ENCODE assay signal across 17 mouse cellular contexts in genomic region chr17:35043794-35044193, GRCm38 (mm10). TPM values are rescaled to one million over a fixed set of nuclear protein-coding genes. Genes with fewer than 3 reads are reported as not detected.
A peak's percentile ranks its signal among the peaks of the same experiment; 100 is the strongest.
DNase-seq lines count a peak whose midpoint lies in the region; ATAC-seq and TF ChIP-seq lines count a peak whose summit lies in the region.
"Had no signal": no experiment of that assay in that cellular context is flagged by ENCODE, and none has a peak within 500 bp of the region (broad histone marks: within the 10 kb centered on the region; RNA-seq: fewer than 3 reads in every experiment).

No protein-coding gene starts in this region.

- 66% methylated on average over 4 of the region's 4 CpGs for WGBS in heart, postnatal 0 days
- WGBS in heart, adult 2 months: 45% methylated on average over 4 of the region's 4 CpGs
- 72% methylated on average over 4 of the region's 4 CpGs for WGBS in liver, embryonic 14.5 days (ENCODE audit: insufficient replicate concordance)

- no peak for TF ChIP-seq CTCF in heart, postnatal 0 days (IDR thresholded peaks at IDR 0.05; ENCODE audit: low read depth)
- no peak for TF ChIP-seq CTCF in heart, adult 2 months (IDR thresholded peaks at IDR 0.05)
- TF ChIP-seq CTCF in G1E (IDR thresholded peaks at IDR 0.05; ENCODE audit: low read depth, low read length): no peak
- no peak for TF ChIP-seq CTCF in liver, embryonic 14.5 days (IDR thresholded peaks at IDR 0.05; ENCODE audit: low read depth)

- ATAC-seq in heart, postnatal 0 days (ENCODE audit: insufficient read depth, low read depth): no peak
- no peak for ATAC-seq in G1E (ENCODE audit: extremely low read depth, insufficient number of reproducible peaks, low FRiP score, poor library complexity, severe bottlenecking)
- no peak for ATAC-seq in liver, embryonic 14.5 days (ENCODE audit: insufficient read depth)
- ATAC-seq: inflammation-experienced regulatory T-cells, adult 6 months; midbrain, embryonic 15.5 days had no signal

- no peak for TF ChIP-seq EP300 in heart, postnatal 0 days (IDR thresholded peaks at IDR 0.05; ENCODE audit: low read depth)
- TF ChIP-seq EP300 in heart, adult 2 months (IDR thresholded peaks at IDR 0.05; ENCODE audit: insufficient read depth, low read depth, low read length): no peak
- no peak for TF ChIP-seq EP300 in liver, embryonic 14.5 days (IDR thresholded peaks at IDR 0.05; ENCODE audit: low read depth)

- no peaks in the 10 kb centered on the region for H3K9me3 ChIP-seq in heart, postnatal 0 days (replicated peaks; ENCODE audit: control insufficient read depth, low read length)
- no peaks in the 10 kb centered on the region for H3K9me3 ChIP-seq in G1E (replicated peaks)
- no peaks in the 10 kb centered on the region for H3K9me3 ChIP-seq in liver, embryonic 14.5 days (ENCODE audit: control insufficient read depth, low read length)
- H3K9me3 ChIP-seq: midbrain, embryonic 15.5 days; neural tube, embryonic 12.5 days had no signal

- intact Hi-C loops in heart, adult 2 months (cut with DNase I): no loop called here

- H3K79me2 ChIP-seq in heart, adult 2 months (replicated peaks; ENCODE audit: control insufficient read depth, insufficient read depth, low read length): no peaks in the 10 kb centered on the region

- no peaks in the 10 kb centered on the region for H3K36me3 ChIP-seq in heart, postnatal 0 days (replicated peaks; ENCODE audit: control insufficient read depth, insufficient read depth, low read length)
- H3K36me3 ChIP-seq in heart, adult 2 months (ENCODE audit: control insufficient read depth, insufficient read depth, low read length): no peaks in the 10 kb centered on the region
- peaks cover 15% of the 10 kb centered on the region for H3K36me3 ChIP-seq in G1E (replicated peaks)
- H3K36me3 ChIP-seq in liver, embryonic 14.5 days (replicated peaks; ENCODE audit: control insufficient read depth, insufficient read depth, low read depth): no peaks in the 10 kb centered on the region
- H3K36me3 ChIP-seq: midbrain, embryonic 15.5 days; neural tube, embryonic 12.5 days had no signal

- peaks cover 27% of the 10 kb centered on the region for H3K4me1 ChIP-seq in heart, postnatal 0 days (ENCODE audit: control insufficient read depth, insufficient read depth)
- H3K4me1 ChIP-seq in heart, adult 2 months (ENCODE audit: control insufficient read depth, insufficient read depth, low read length): peaks cover 8% of the 10 kb centered on the region
- H3K4me1 ChIP-seq in G1E (ENCODE audit: insufficient read depth, low read depth, low read length): peaks cover 70% of the 10 kb centered on the region
- peaks cover 45% of the 10 kb centered on the region in 2 experiments for H3K4me1 ChIP-seq in liver, embryonic 14.5 days (replicated peaks; ENCODE audit: control insufficient read depth in 2 of 2, insufficient read depth in 2 of 2, low read length in 1 of 2)

- no peak overlapping the region for H3K4me3 ChIP-seq in heart, postnatal 0 days (ENCODE audit: low read depth, low read length)
- no peak overlapping the region for H3K4me3 ChIP-seq in heart, adult 2 months
- peak overlapping the region; percentile 18; the same call in 1 of the 2 replicates for H3K4me3 ChIP-seq in G1E (ENCODE audit: low read depth, low read length)
- no peak overlapping the region for H3K4me3 ChIP-seq in liver, embryonic 14.5 days (ENCODE audit: insufficient read depth in 1 of 2, low read depth in 2 of 2, low read length in 2 of 2)
- H3K4me3 ChIP-seq: erythroblast, embryonic 14.5 days; layer of hippocampus, adult 2 months; midbrain, embryonic 15.5 days; neural tube, embryonic 12.5 days had no signal

- DNase-seq in heart, postnatal 0 days (ENCODE audit: low spot score): no peak
- no peak for DNase-seq in heart, adult 2 months
- DNase-seq in 3134 (ENCODE audit: extremely low read depth, insufficient read length, low spot score): peak; percentile 55
- no peak for DNase-seq in G1E (ENCODE audit: low spot score)
- no peak for DNase-seq in liver, embryonic 14.5 days (ENCODE audit: low read depth in 3 of 3, low spot score in 3 of 3)
- DNase-seq in cerebellum, adult 9-10 months: no peak
- no peak for DNase-seq in adrenal gland, postnatal 4 days (ENCODE audit: low spot score in 2 of 2)
- DNase-seq in left cerebral cortex, adult 18-20 months (ENCODE audit: low spot score in 2 of 2): no peak
- DNase-seq: adrenal gland, postnatal 25 days; left cerebral cortex, postnatal 4 days had no signal

- peak overlapping the region; percentile 93 for H3K27ac ChIP-seq in heart, postnatal 0 days (ENCODE audit: low read depth)
- no peak overlapping the region for H3K27ac ChIP-seq in heart, adult 2 months
- no peak overlapping the region for H3K27ac ChIP-seq in liver, embryonic 14.5 days
- H3K27ac ChIP-seq: layer of hippocampus, adult 2 months; midbrain, embryonic 15.5 days; neural tube, embryonic 12.5 days had no signal

- H3K9ac ChIP-seq in heart, postnatal 0 days (replicated peaks; ENCODE audit: low read depth, low read length): no peak overlapping the region
- H3K9ac ChIP-seq in heart, adult 2 months (ENCODE audit: low read depth, low read length): no peak overlapping the region
- no peak overlapping the region; the same call in 1 of the 2 replicates for H3K9ac ChIP-seq in liver, embryonic 14.5 days (replicated peaks)
- H3K9ac ChIP-seq: midbrain, embryonic 15.5 days; neural tube, embryonic 12.5 days had no signal

- no peaks in the 10 kb centered on the region for H3K27me3 ChIP-seq in heart, postnatal 0 days (ENCODE audit: control insufficient read depth, insufficient read depth, low read length)
- H3K27me3 ChIP-seq in heart, adult 2 months (ENCODE audit: control insufficient read depth, insufficient read depth, low read length): no peaks in the 10 kb centered on the region
- no peaks in the 10 kb centered on the region for H3K27me3 ChIP-seq in G1E (ENCODE audit: insufficient read depth, low read length)
- no peaks in the 10 kb centered on the region for H3K27me3 ChIP-seq in liver, embryonic 14.5 days (ENCODE audit: control insufficient read depth, insufficient read depth, low read length)
- H3K27me3 ChIP-seq: midbrain, embryonic 15.5 days; neural tube, embryonic 12.5 days had no signal

- no peak for TF ChIP-seq POLR2A in heart, adult 2 months (IDR thresholded peaks at IDR 0.05; ENCODE audit: insufficient read depth, low read depth, low read length)

- no peak overlapping the region for H3K4me2 ChIP-seq in heart, postnatal 0 days (ENCODE audit: low read depth, low read length)
- peak overlapping the region; percentile 98; the same call in 1 of the 2 replicates for H3K4me2 ChIP-seq in liver, embryonic 14.5 days (ENCODE audit: low read depth)
- H3K4me2 ChIP-seq: midbrain, embryonic 15.5 days; neural tube, embryonic 12.5 days had no signal

RNA-seq across cellular contexts. Expression of gene Msh5, which starts 2.8 kb away (rescaled TPM):
- 1.2 and 5.0 TPM in 2 replicates for total RNA-seq in heart, postnatal 0 days (2014; rRNA removed; ENCODE audit: low replicate concordance)
- 1.4 and 1.7 TPM in 2 replicates for polyA plus RNA-seq in heart, postnatal 0 days (2015; fragmentation: Nextera tagmentation; extraction: Ambion mirVana)
- under 1 TPM; 0.23 to 0.29 TPM for total RNA-seq in heart, adult 2 months (2021)
- polyA plus RNA-seq in heart, adult 2 months (2012; rRNA removed): 1.00 and 1.2 TPM in 2 replicates
- total RNA-seq in G1E (2014; fragmentation: Nextera tagmentation) (41.7 and 45.5 TPM in 2 replicates), G1E (2017) (11.8 and 12.4 TPM in 2 replicates)
- polyA plus RNA-seq in G1E (2012): 11.3 and 11.5 TPM in 2 replicates
- 3.3 and 4.3 TPM in 2 replicates for polyA plus RNA-seq in liver, embryonic 14.5 days (2012; rRNA removed)
- 2.3 and 2.9 TPM in 2 replicates for polyA plus RNA-seq in liver, embryonic 14.5 days (2014; fragmentation: Nextera tagmentation; extraction: Ambion mirVana)
- 10 to 100 TPM in 1 of 2 experiments, 1 to 10 TPM in 1; 8.2 to 11.0 TPM for total RNA-seq in adrenal gland, postnatal 4 days (2021)
- total RNA-seq in left cerebral cortex, adult 18-20 months (2021): under 1 TPM; 0.65 to 0.68 TPM

RNA-seq across cellular contexts. Expression of gene Clic1, which starts 6.0 kb away (rescaled TPM):
- total RNA-seq in heart, postnatal 0 days (2014; rRNA removed; ENCODE audit: low replicate concordance): 194 and 223 TPM in 2 replicates
- polyA plus RNA-seq in heart, postnatal 0 days (2015; fragmentation: Nextera tagmentation; extraction: Ambion mirVana): 203 and 205 TPM in 2 replicates
- 10 to 100 TPM; 32.5 to 33.1 TPM for total RNA-seq in heart, adult 2 months (2021)
- polyA plus RNA-seq in heart, adult 2 months (2012; rRNA removed): 44.4 and 51.6 TPM in 2 replicates
- total RNA-seq in G1E (2014; fragmentation: Nextera tagmentation): 211 and 218 TPM in 2 replicates
- 562 and 724 TPM in 2 replicates for total RNA-seq in G1E (2017)
- 233 and 258 TPM in 2 replicates for polyA plus RNA-seq in G1E (2012)
- polyA plus RNA-seq in liver, embryonic 14.5 days (2012; rRNA removed): 76.4 and 78.0 TPM in 2 replicates
- polyA plus RNA-seq in liver, embryonic 14.5 days (2014; fragmentation: Nextera tagmentation; extraction: Ambion mirVana): 38.1 and 39.9 TPM in 2 replicates
- total RNA-seq in adrenal gland, postnatal 4 days (2021): 100 to 1,000 TPM; 137 to 146 TPM
- total RNA-seq in left cerebral cortex, adult 18-20 months (2021): 10 to 100 TPM in 1 of 2 experiments, 1 to 10 TPM in 1; 9.1 to 10.2 TPM

RNA-seq across cellular contexts. Expression of gene Ddah2, which starts 15.0 kb away (rescaled TPM):
- total RNA-seq in heart, postnatal 0 days (2014; rRNA removed; ENCODE audit: low replicate concordance): 97.1 and 114 TPM in 2 replicates
- 128 and 130 TPM in 2 replicates for polyA plus RNA-seq in heart, postnatal 0 days (2015; fragmentation: Nextera tagmentation; extraction: Ambion mirVana)
- 10 to 100 TPM; 20.0 to 20.5 TPM for total RNA-seq in heart, adult 2 months (2021)
- 31.4 and 40.8 TPM in 2 replicates for polyA plus RNA-seq in heart, adult 2 months (2012; rRNA removed)
- total RNA-seq in G1E (2014; fragmentation: Nextera tagmentation) (52.4 and 70.3 TPM in 2 replicates), G1E (2017) (179 and 180 TPM in 2 replicates)
- 242 and 291 TPM in 2 replicates for polyA plus RNA-seq in G1E (2012)
- 12.0 and 12.3 TPM in 2 replicates for polyA plus RNA-seq in liver, embryonic 14.5 days (2012; rRNA removed)
- polyA plus RNA-seq in liver, embryonic 14.5 days (2014; fragmentation: Nextera tagmentation; extraction: Ambion mirVana): 16.1 and 17.3 TPM in 2 replicates
- total RNA-seq in adrenal gland, postnatal 4 days (2021): 10 to 100 TPM; 55.1 to 67.4 TPM
- total RNA-seq in left cerebral cortex, adult 18-20 months (2021): 10 to 100 TPM in 1 of 2 experiments, 1 to 10 TPM in 1; 9.9 to 11.6 TPM

RNA-seq across cellular contexts. Expression of gene Sapcd1, which starts 16.0 kb away (rescaled TPM):
- 2.1 and 9.6 TPM in 2 replicates for total RNA-seq in heart, postnatal 0 days (2014; rRNA removed; ENCODE audit: low replicate concordance)
- polyA plus RNA-seq in heart, postnatal 0 days (2015; fragmentation: Nextera tagmentation; extraction: Ambion mirVana): 0.77 and 1.2 TPM in 2 replicates
- not detected for total RNA-seq in heart, adult 2 months (2021)
- 0.20 and 0.67 TPM in 2 replicates for polyA plus RNA-seq in heart, adult 2 months (2012; rRNA removed)
- total RNA-seq in G1E (2014; fragmentation: Nextera tagmentation) (35.3 and 35.5 TPM in 2 replicates), G1E (2017) (156 and 206 TPM in 2 replicates)
- 90.0 and 101 TPM in 2 replicates for polyA plus RNA-seq in G1E (2012)
- polyA plus RNA-seq in liver, embryonic 14.5 days (2012; rRNA removed): 2.3 and 2.7 TPM in 2 replicates
- polyA plus RNA-seq in liver, embryonic 14.5 days (2014; fragmentation: Nextera tagmentation; extraction: Ambion mirVana): 2.5 and 2.7 TPM in 2 replicates
- total RNA-seq in adrenal gland, postnatal 4 days (2021): 1 to 10 TPM; 3.8 to 4.1 TPM
- not detected for total RNA-seq in left cerebral cortex, adult 18-20 months (2021)

RNA-seq across cellular contexts. Expression of gene Ly6g6c, which starts 21.4 kb away (rescaled TPM):
- not detected in 2 replicates for total RNA-seq in heart, postnatal 0 days (2014; rRNA removed; ENCODE audit: low replicate concordance)
- polyA plus RNA-seq in heart, postnatal 0 days (2015; fragmentation: Nextera tagmentation; extraction: Ambion mirVana): not detected in 2 replicates
- total RNA-seq in heart, adult 2 months (2021): under 1 TPM; 0.34 to 0.55 TPM
- 0.23 and 0.64 TPM in 2 replicates for polyA plus RNA-seq in heart, adult 2 months (2012; rRNA removed)
- not detected in 2 replicates for total RNA-seq in G1E (2014; fragmentation: Nextera tagmentation)
- total RNA-seq in G1E (2017): 0.16 TPM in 1 of 2 replicates, not detected in the other
- polyA plus RNA-seq in G1E (2012): not detected in 2 replicates
- polyA plus RNA-seq in liver, embryonic 14.5 days (2012; rRNA removed): 0.26 and 0.48 TPM in 2 replicates
- 0.24 and 0.37 TPM in 2 replicates for polyA plus RNA-seq in liver, embryonic 14.5 days (2014; fragmentation: Nextera tagmentation; extraction: Ambion mirVana)
- under 1 TPM; 0.31 to 0.34 TPM for total RNA-seq in adrenal gland, postnatal 4 days (2021)
- total RNA-seq in left cerebral cortex, adult 18-20 months (2021): not detected
- total RNA-seq: adrenal gland, postnatal 25 days; common myeloid progenitor, adult 5-6 weeks; granulocyte monocyte progenitor cell, adult 5-6 weeks; layer of hippocampus, adult 2 months; left cerebral cortex, postnatal 4 days had no signal
- polyA plus RNA-seq: erythroblast, embryonic 14.5 days; inflammation-experienced regulatory T-cells, adult 6 months; midbrain, embryonic 15.5 days; neural tube, embryonic 12.5 days had no signal
